Mouse (Mus musculus) megakaryocyte, embryonic 14.5 days (primary cell): ENCODE measurements around the gene Pklr.

Experiments
- FLI1 ChIP-seq: IDR thresholded peaks from 2 replicates; pipeline ENCODE4 v1.6.1; 2012; ENCODE audit warnings: low read length, inconsistent platforms, mixed read lengths
- GATA1 ChIP-seq: IDR thresholded peaks from 3 replicates; pipeline ENCODE4 v1.6.1; 2012; ENCODE audit warnings: mixed read lengths, low read length, inconsistent platforms, borderline replicate concordance

DNA sequence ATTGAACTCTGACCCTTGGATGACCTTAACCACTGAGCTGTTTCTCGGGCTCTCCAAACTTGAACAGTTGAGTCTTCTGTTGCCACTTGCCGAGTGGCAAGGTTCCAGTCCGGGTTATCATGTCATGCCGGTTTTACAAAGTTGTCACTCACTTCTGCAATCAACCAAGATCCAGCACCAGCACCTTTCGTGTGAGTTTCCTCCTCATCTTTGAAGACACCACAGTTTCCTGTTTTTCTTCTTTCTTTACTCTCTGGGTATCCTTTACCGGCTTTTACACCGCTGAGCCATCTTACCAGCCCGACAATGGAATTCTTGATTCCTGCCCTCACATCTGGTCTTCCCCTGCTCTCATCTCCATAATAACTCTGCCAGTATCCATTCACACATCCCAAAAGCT lies 54.5 kb downstream of the Pklr start:
- no peak for TF ChIP-seq GATA1
- no peak for TF ChIP-seq FLI1
